Mouse (Mus musculus): ENCODE data around the gene Bank1. TPM values are rescaled to one million over a fixed set of nuclear protein-coding genes. Genes with fewer than 3 reads are reported as not detected.

The Bank1 gene
- polyA plus RNA-seq, 1 experiment = not detected

GRCm38 (mm10) chr3:136103339-136103738 is 222.5 kb downstream of the Bank1 start:
- Histone ChIP-seq H3K4me3 (no peak overlapping the region), H3ac (ENCODE audit: control insufficient read depth, insufficient read length) (no peak overlapping the region), H3K4me2 (ENCODE audit: low read depth) (no peak overlapping the region), H3K36me3 (ENCODE audit: control insufficient read depth, insufficient read depth) (no peaks in the 10 kb centered on the region), H3K79me2 (ENCODE audit: control insufficient read depth, insufficient read depth) (no peaks in the 10 kb centered on the region), H3K27me3 (ENCODE audit: control insufficient read depth, insufficient read depth, insufficient read length) (no peaks in the 10 kb centered on the region)
- no peak for TF ChIP-seq REST (IDR thresholded peaks at IDR 0.05; ENCODE audit: insufficient read depth, insufficient read length)
- TF ChIP-seq POLR2AphosphoS2 (IDR thresholded peaks at IDR 0.05; ENCODE audit: insufficient read length, low read depth) = no peak

- Histone ChIP-seq H3K4me2 (ENCODE audit: low read depth) (no peak overlapping the region), H3K79me2 (ENCODE audit: control insufficient read depth, insufficient read depth) (no peaks in the 10 kb centered on the region), H3K4me3 (no peak overlapping the region), H3K27me3 (ENCODE audit: control insufficient read depth, insufficient read depth, insufficient read length) (no peaks in the 10 kb centered on the region), H3K36me3 (ENCODE audit: control insufficient read depth, insufficient read depth) (no peaks in the 10 kb centered on the region), H3ac (ENCODE audit: control insufficient read depth, insufficient read length) (no peak overlapping the region)
- TF ChIP-seq POLR2A (IDR thresholded peaks at IDR 0.05; ENCODE audit: insufficient read length, low read depth) (no peak), CEBPB (IDR thresholded peaks at IDR 0.05; ENCODE audit: insufficient read depth, poor library complexity, severe bottlenecking) (no peak), MYOD1 (IDR thresholded peaks at IDR 0.05; ENCODE audit: control insufficient read depth in 1 of 3, insufficient read length in 2 of 3, low read depth in 2 of 3) (no peak), SRF (IDR thresholded peaks at IDR 0.05; ENCODE audit: control insufficient read depth, insufficient read length, low read depth) (no peak), MYOG (IDR thresholded peaks at IDR 0.05; ENCODE audit: control insufficient read depth in 1 of 3, insufficient read depth in 1 of 3, insufficient read length in 2 of 3, low read depth in 2 of 3) (no peak), POLR2AphosphoS2 (IDR thresholded peaks at IDR 0.05; ENCODE audit: insufficient read length, low read depth) (no peak), TCF12 (IDR thresholded peaks at IDR 0.05; ENCODE audit: insufficient read depth, poor library complexity, severe bottlenecking) (no peak), USF1 (IDR thresholded peaks at IDR 0.05; ENCODE audit: low read depth) (no peak), REST (IDR thresholded peaks at IDR 0.05; ENCODE audit: insufficient read depth, insufficient read length) (no peak), TCF3 (IDR thresholded peaks at IDR 0.05; ENCODE audit: insufficient read length, low read depth) (no peak), E2F4 (IDR thresholded peaks at IDR 0.05; ENCODE audit: insufficient read depth) (no peak), MAX (IDR thresholded peaks at IDR 0.05; ENCODE audit: low read depth) (no peak)
Measured at GRCm38 (mm10) chr3:136100973-136101500, 224.8 kb downstream of the Bank1 start.

GRCm38 (mm10) chr3:136100292-136100691 is 225.6 kb downstream of the Bank1 start:
- no peak for TF ChIP-seq REST (IDR thresholded peaks at IDR 0.05; ENCODE audit: insufficient read depth, insufficient read length)
- no peaks in the 10 kb centered on the region for H3K79me2 ChIP-seq (ENCODE audit: control insufficient read depth, insufficient read depth)
- no peak overlapping the region for H3K4me2 ChIP-seq (ENCODE audit: low read depth)
- H3ac ChIP-seq (ENCODE audit: control insufficient read depth, insufficient read length) = no peak overlapping the region
- no peaks in the 10 kb centered on the region for H3K27me3 ChIP-seq (ENCODE audit: control insufficient read depth, insufficient read depth, insufficient read length)
- no peaks in the 10 kb centered on the region for H3K36me3 ChIP-seq (ENCODE audit: control insufficient read depth, insufficient read depth)
- no peak overlapping the region for H3K4me3 ChIP-seq

GRCm38 (mm10) chr3:136086948-136087660 is 238.8 kb downstream of the Bank1 start:
- Histone ChIP-seq H3K79me2 (ENCODE audit: control insufficient read depth, insufficient read depth) (no peaks in the 10 kb centered on the region), H3K36me3 (ENCODE audit: control insufficient read depth, insufficient read depth) (no peaks in the 10 kb centered on the region), H3ac (ENCODE audit: control insufficient read depth, insufficient read length) (no peak overlapping the region), H3K4me3 (no peak overlapping the region), H3K4me2 (ENCODE audit: low read depth) (no peak overlapping the region), H3K27me3 (ENCODE audit: control insufficient read depth, insufficient read depth, insufficient read length) (no peaks in the 10 kb centered on the region)
- TF ChIP-seq E2F4 (IDR thresholded peaks at IDR 0.05; ENCODE audit: insufficient read depth) = no peak
- TF ChIP-seq MAX (IDR thresholded peaks at IDR 0.05; ENCODE audit: low read depth) = no peak
- TF ChIP-seq MYOD1 (IDR thresholded peaks at IDR 0.05; ENCODE audit: control insufficient read depth in 1 of 3, insufficient read length in 2 of 3, low read depth in 2 of 3) = no peak
- TF ChIP-seq POLR2A (IDR thresholded peaks at IDR 0.05; ENCODE audit: insufficient read length, low read depth) = no peak
- no peak for TF ChIP-seq SRF (IDR thresholded peaks at IDR 0.05; ENCODE audit: control insufficient read depth, insufficient read length, low read depth)
- TF ChIP-seq MYOG (IDR thresholded peaks at IDR 0.05; ENCODE audit: control insufficient read depth in 1 of 3, insufficient read depth in 1 of 3, insufficient read length in 2 of 3, low read depth in 2 of 3) = no peak
- no peak for TF ChIP-seq TCF12 (IDR thresholded peaks at IDR 0.05; ENCODE audit: insufficient read depth, poor library complexity, severe bottlenecking)
- no peak for TF ChIP-seq TCF3 (IDR thresholded peaks at IDR 0.05; ENCODE audit: insufficient read length, low read depth)
- TF ChIP-seq USF1 (IDR thresholded peaks at IDR 0.05; ENCODE audit: low read depth) = no peak
- TF ChIP-seq POLR2AphosphoS2 (IDR thresholded peaks at IDR 0.05; ENCODE audit: insufficient read length, low read depth) = no peak
- TF ChIP-seq CEBPB (IDR thresholded peaks at IDR 0.05; ENCODE audit: insufficient read depth, poor library complexity, severe bottlenecking) = no peak
- no peak for TF ChIP-seq REST (IDR thresholded peaks at IDR 0.05; ENCODE audit: insufficient read depth, insufficient read length)

- H3K79me2 ChIP-seq (ENCODE audit: control insufficient read depth, insufficient read depth) = no peaks in the 10 kb centered on the region
Measured at GRCm38 (mm10) chr3:136086431-136086830, 239.4 kb downstream of the Bank1 start.

More at GRCm38 (mm10) chr3:136086431-136086830, 239.4 kb downstream of the Bank1 start:
- Histone ChIP-seq H3ac (ENCODE audit: control insufficient read depth, insufficient read length) (no peak overlapping the region), H3K4me2 (ENCODE audit: low read depth) (no peak overlapping the region), H3K4me3 (no peak overlapping the region), H3K36me3 (ENCODE audit: control insufficient read depth, insufficient read depth) (no peaks in the 10 kb centered on the region), H3K27me3 (ENCODE audit: control insufficient read depth, insufficient read depth, insufficient read length) (no peaks in the 10 kb centered on the region)
- no peak for TF ChIP-seq POLR2A (IDR thresholded peaks at IDR 0.05; ENCODE audit: insufficient read length, low read depth)
- no peak for TF ChIP-seq MAX (IDR thresholded peaks at IDR 0.05; ENCODE audit: low read depth)
- TF ChIP-seq SRF (IDR thresholded peaks at IDR 0.05; ENCODE audit: control insufficient read depth, insufficient read length, low read depth) = no peak
- TF ChIP-seq MYOG (IDR thresholded peaks at IDR 0.05; ENCODE audit: control insufficient read depth in 1 of 3, insufficient read depth in 1 of 3, insufficient read length in 2 of 3, low read depth in 2 of 3) = no peak
- TF ChIP-seq E2F4 (IDR thresholded peaks at IDR 0.05; ENCODE audit: insufficient read depth) = no peak
- no peak for TF ChIP-seq MYOD1 (IDR thresholded peaks at IDR 0.05; ENCODE audit: control insufficient read depth in 1 of 3, insufficient read length in 2 of 3, low read depth in 2 of 3)
- no peak for TF ChIP-seq TCF12 (IDR thresholded peaks at IDR 0.05; ENCODE audit: insufficient read depth, poor library complexity, severe bottlenecking)
- TF ChIP-seq TCF3 (IDR thresholded peaks at IDR 0.05; ENCODE audit: insufficient read length, low read depth) = no peak

Measured in myocyte (in vitro differentiated cells).